Mouse (Mus musculus) MEL (cell line): ENCODE data around the gene Lima1.

Experiments used
- CHD1 ChIP-seq: IDR thresholded peaks from 2 replicates; pipeline ENCODE4 v1.6.1; 2012; ENCODE audit warnings: low read depth, mild to moderate bottlenecking, inconsistent platforms, low read length, improper control_type of control experiment
- CTCF ChIP-seq, 3 experiments: IDR thresholded peaks in 2 of 3; conservative IDR thresholded peaks in 1 of 3; 2 replicates each; pipeline ENCODE4 v1.5.1; 2011 to 2012; ENCODE audit warnings: low read length in 3 of 3, low read depth in 2 of 3, mild to moderate bottlenecking in 2 of 3, improper control_type of control experiment in 1 of 3, inconsistent platforms in 1 of 3, mixed read lengths in 1 of 3, moderate library complexity in 1 of 3; ENCODE audit not compliant: control insufficient read depth in 1 of 3, insufficient read depth in 1 of 3, poor library complexity in 1 of 3, severe bottlenecking in 1 of 3
- MAFK ChIP-seq: IDR thresholded peaks from 2 replicates; pipeline ENCODE4 v1.6.1; 2011; ENCODE audit warnings: low read depth, mild to moderate bottlenecking, low read length, improper control_type of control experiment, borderline replicate concordance
- MXI1 ChIP-seq: IDR thresholded peaks from 2 replicates; pipeline ENCODE4 v1.6.1; 2011; ENCODE audit warnings: mild to moderate bottlenecking, low read depth, low read length, improper control_type of control experiment
- NRF1 ChIP-seq: IDR thresholded peaks from 2 replicates; pipeline ENCODE4 v1.6.1; 2014; ENCODE audit warnings: low read depth, mild to moderate bottlenecking, inconsistent platforms, low read length, improper control_type of control experiment, moderate library complexity; ENCODE audit not compliant: poor library complexity, insufficient read depth, severe bottlenecking
- POLR2A ChIP-seq, 2 experiments: IDR thresholded peaks; 2 replicates each; pipeline ENCODE4 v1.6.1; 2011 to 2012; ENCODE audit warnings: low read length in 2 of 2, mild to moderate bottlenecking in 2 of 2, control low read depth in 1 of 2, improper control_type of control experiment in 1 of 2, low read depth in 1 of 2, moderate library complexity in 1 of 2; ENCODE audit not compliant: control insufficient read depth in 1 of 2, insufficient read depth in 1 of 2, poor library complexity in 1 of 2
- POLR2AphosphoS5 ChIP-seq: IDR thresholded peaks from 2 replicates; pipeline ENCODE4 v1.6.1; 2012; ENCODE audit warnings: low read depth, borderline replicate concordance, mild to moderate bottlenecking, inconsistent platforms, low read length, moderate library complexity, mixed read lengths
- TAL1 ChIP-seq: IDR thresholded peaks from 2 replicates; pipeline ENCODE4 v1.6.1; 2012; ENCODE audit warnings: mild to moderate bottlenecking, inconsistent platforms, low read length, moderate library complexity, mixed read lengths
- USF1 ChIP-seq: IDR thresholded peaks from 2 replicates; pipeline ENCODE4 v1.6.1; 2014; ENCODE audit warnings: low read depth, mild to moderate bottlenecking, inconsistent platforms, low read length, improper control_type of control experiment, moderate library complexity
- USF2 ChIP-seq, 2 experiments: IDR thresholded peaks; 2 replicates each; pipeline ENCODE4 v1.6.1; 2011 to 2012; ENCODE audit warnings: improper control_type of control experiment in 2 of 2, low read length in 2 of 2, borderline replicate concordance in 1 of 2, inconsistent platforms in 1 of 2, low read depth in 1 of 2, mild to moderate bottlenecking in 1 of 2; ENCODE audit not compliant: insufficient read depth in 1 of 2
- ZC3H11A ChIP-seq: IDR thresholded peaks from 2 replicates; pipeline ENCODE4 v1.6.1; 2012; ENCODE audit warnings: low read depth, mild to moderate bottlenecking, inconsistent platforms, low read length, improper control_type of control experiment

DNA sequence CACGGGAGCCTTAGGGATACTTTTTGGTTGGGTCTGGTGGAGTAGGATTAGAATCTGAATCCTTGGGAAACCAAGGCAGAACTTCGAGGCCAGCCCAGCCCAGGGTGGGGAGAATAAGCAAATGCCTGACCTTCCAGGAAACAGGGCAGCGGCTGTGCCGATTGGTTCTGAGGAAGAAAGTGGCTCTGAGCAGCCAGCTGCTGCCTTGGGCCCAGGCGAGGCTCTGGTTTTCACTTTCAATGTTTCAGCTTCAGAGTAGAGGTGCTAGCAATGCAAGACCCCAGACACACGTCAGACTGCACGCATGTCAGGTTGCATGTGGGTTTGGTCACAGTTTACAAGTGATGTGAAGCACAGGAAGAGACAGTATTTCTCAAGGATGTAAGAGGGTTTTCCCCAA lies 63.2 kb downstream of the Lima1 start:
- TF ChIP-seq MXI1, result no peak
- no peak for TF ChIP-seq CTCF (IDR thresholded peaks at IDR 0.05 in 2 of 3, conservative IDR thresholded peaks at IDR 0.05 in 1 of 3; ENCODE audit: control insufficient read depth in 1 of 3, insufficient read depth in 1 of 3, low read depth in 2 of 3, low read length in 3 of 3, poor library complexity in 1 of 3, severe bottlenecking in 1 of 3)
- no peak for TF ChIP-seq MAFK
- no peak for TF ChIP-seq CHD1
- TF ChIP-seq POLR2A (IDR thresholded peaks at IDR 0.05; ENCODE audit: control insufficient read depth in 1 of 2, insufficient read depth in 1 of 2, low read depth in 1 of 2, low read length in 2 of 2, poor library complexity in 1 of 2), result no peak
- no peak for TF ChIP-seq POLR2AphosphoS5
- TF ChIP-seq ZC3H11A, result no peak
- TF ChIP-seq NRF1, result no peak
- TF ChIP-seq TAL1, result no peak
- no peak for TF ChIP-seq USF2 (IDR thresholded peaks at IDR 0.05; ENCODE audit: borderline replicate concordance in 1 of 2, insufficient read depth in 1 of 2, low read depth in 1 of 2, low read length in 2 of 2)
- no peak for TF ChIP-seq USF1
